Mouse (Mus musculus): ENCODE measurements around the gene Plekhs1. TPM values are rescaled to one million over a fixed set of nuclear protein-coding genes. Genes with fewer than 3 reads are reported as not detected.
"Not testable (repeated sequence)": the region's sequence is repeated elsewhere in the genome, so short reads cannot be mapped to it uniquely, and the experiment has no call there.

The Plekhs1 gene
- polyA plus RNA-seq, 2 experiments from 2014 or later, result 0.13 TPM; not detected in 1

DNA sequence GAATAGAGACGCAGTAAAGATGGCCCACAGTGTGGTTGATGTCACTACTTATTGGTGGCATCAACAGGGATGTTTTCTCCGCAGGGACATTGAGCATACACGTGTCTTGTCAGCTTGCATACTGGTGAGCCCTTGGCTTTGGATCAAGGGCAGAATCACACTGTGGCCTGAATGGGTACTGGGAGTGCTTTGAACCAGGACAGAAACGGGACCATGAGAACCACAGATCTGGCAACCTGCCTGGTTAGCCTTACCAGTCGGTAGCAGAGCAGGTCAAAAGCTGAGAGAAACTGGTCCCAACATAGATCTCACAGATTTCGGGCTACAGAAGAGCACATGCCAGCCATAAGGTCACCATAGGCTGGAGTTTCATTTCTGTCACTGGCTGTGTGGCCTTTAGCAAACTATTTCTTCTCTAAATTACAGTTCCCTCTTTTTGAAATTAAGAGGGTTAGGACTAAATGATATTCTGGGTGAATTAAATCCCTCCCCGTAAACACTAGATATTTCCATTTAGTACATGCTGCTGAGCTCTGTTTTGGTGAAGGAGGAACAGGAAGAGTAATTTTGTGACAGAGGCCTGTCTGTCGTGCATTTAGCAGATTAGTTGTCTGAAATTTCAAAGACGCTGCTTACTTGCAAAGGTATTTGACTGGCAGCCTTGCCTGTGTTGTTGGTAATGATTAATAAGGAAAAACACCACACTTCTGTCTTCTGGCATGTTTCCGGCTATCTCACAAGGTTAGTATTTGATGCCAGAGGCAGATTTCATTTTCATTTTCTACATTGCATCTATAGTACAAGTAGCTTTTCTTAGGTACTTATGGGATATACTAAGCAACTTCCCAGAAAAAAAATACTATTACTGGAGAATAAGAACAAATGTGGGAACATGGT, 2.0 kb upstream of the Plekhs1 start:
- no peak for ATAC-seq

DNA sequence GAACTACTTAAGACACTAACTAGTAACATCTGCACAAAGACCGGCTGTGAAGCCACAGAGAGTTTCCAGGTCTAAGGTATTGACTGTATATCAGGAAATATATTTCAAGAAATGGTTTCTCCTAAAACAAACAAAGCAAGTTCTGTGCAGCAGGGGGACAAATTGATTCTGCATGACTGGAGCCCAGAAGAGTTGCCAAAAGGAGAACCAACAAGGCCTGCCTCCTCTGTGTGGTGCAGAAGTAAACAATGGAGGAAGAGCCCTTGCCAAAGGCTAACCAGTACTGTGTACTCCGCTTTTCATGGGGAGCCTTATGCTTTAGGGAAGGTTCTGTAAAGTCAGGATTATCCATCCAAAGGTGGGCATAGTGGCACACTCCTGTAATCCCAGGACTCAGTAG, 1.2 kb upstream of the Plekhs1 start:
- no peak for ATAC-seq

DNA sequence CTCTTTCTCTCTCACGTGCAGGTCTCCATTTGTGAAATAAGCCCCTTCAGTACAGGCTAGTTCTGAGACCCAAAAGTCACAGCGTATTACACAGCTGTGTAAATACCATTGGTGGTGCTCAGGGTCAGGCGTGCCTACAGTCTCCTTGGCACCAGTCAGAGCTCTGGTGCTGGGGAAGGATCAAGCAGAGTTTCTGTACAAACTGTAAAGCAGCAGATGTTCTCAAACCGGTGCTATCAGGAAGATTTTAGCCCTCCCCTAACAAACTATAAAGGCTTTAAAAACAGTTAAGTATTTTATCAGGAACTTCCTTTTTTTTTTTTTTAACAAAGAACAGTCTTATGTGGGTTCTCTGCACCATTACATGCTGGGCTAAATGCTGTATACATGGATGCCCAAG, 1.3 kb downstream of the Plekhs1 start:
- ATAC-seq, result no peak

DNA sequence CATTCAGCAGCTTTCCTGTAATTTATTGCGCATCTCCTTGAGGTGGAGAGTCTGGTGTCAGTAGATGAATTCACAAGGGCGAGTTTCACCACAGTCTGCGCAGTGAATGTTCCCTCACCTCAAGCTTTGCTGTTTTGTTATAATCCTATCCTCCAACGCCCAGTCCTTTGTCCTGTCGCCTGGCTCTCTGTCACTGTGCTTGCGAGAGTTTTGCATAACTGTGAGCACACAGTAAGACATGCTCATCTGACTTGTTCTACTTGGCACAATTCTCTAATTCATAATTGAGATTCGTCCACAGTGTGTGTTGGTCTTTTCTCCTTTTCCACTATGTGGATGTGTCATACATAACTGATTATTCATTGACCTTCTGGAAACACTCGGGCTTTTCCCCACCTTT, 5.0 kb downstream of the Plekhs1 start:
- ATAC-seq, result no peak

DNA sequence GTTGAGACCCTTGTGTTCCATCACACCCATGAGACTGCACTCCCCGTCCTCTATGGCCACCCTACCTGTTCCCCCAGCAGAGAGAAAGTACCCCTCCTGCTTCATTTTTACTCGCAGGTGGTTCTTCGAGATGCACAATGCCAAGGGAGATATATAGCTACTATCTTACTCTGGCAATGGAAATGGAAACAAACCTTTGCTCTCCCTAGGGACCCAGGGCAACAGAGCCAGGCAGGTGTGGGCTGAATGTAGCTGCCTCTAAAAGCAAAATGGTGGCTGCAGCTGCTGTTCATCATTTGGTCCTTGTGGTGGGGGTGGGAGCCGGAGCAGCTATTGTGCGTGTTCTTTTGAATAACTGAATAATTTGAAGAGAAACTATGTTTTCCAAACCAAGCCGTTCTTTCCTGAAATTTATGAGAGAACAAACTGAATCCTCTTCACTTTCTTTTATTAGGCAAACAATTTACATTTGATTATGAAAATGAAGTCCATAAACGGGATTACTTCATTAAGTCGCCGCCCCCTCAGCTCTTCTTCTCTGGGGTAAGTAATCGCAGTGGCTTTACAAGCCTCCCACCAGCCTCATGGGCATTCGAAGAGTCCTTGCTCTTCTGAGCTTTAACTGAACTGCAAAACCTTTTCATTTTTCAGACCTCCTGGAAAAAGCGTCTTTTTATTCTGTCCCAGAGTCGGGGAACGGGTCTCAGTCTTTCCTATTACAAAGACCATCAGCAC, 9.0 kb downstream of the Plekhs1 start:
- no peak for ATAC-seq

DNA sequence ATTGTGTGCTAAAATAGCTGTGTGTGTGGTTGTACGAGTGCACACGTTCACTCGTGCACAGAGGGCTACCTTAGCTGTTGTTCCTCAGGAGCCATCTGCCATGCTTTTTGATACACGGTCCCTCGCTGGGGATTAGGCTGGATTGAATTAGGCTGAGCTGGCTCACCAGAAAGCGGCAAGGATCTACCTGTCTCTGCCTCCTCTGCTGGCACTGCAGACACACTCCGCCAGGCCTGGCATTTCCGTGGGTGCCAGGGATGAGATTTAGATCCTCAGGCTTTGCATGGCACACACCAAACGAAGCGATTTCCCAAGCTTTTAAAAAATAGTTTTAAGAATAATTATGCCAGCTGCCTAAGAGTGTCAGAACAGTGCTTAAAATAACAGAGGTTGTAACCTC, 10.5 kb downstream of the Plekhs1 start:
- ATAC-seq, result no peak

DNA sequence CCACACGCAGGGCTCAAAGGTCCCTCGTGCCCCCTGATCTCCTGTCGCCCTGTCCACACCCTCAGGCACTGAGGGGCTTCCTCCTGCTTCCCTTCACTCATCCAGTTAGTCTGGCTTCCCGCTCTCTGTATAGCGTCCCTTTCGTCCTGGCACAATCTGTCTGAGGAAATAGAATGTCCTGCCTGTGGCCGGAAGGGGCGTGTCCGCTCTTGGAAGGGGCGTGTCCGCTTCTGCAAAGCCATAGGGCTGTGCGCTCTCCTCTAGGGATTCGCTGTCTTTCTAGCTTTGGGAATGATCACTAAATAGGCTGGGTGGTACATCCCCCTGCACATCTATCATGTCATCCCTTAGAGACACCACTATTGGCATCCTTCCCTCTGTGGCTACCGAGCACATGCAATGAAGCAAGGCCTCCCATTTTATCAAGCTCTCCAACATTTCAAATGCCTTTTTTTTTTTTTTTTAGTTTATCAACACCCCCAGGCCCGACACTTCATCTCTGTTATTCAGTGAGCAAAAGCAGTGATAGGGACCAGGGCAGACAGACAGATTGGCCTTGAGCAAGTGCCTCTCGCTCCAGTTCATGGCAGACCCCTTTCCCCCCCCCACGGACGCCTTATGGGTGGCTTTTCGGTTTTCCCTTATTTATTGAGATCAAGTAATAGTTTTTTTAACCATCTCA, 13.6 kb downstream of the Plekhs1 start:
- no peak for ATAC-seq

DNA sequence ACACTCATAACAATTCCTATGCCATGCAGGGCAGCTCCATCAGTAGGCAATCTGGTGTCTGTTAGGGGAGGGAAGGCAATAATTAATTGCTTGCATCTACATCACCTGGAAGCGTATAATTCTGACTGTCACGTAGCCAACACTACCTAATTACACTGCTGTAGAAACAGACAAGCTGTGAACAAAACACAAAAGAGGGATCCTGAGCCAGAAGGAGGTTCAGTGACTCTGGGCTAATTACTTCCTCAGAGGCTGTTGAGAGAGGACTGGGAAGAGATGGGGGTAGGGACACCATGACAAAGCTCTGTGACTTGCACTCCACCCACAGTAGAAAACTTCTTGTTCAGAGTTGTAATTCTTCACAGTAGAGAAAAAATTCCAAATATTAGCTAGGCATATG, 15.1 kb downstream of the Plekhs1 start:
- no peak for ATAC-seq

DNA sequence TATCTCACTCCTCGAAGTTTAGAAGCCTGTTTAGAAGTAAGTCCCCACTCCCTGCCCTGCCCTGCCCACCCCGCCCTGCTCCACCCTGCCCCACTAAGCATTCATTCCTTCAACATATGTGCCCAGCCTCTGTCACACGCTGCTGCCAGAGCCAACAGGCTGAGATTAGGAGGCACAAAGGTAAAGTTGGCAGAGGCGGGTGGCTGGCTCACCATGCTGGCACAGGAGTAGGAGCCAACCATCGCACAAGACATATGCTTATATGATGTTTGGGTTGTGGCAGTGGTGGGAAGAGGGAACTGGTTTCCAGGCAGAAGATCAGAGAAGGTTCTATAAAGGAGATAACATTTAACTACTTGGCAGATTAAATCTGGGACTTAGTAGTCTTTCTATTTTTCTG, 15.8 kb downstream of the Plekhs1 start:
- ATAC-seq, result no peak

DNA sequence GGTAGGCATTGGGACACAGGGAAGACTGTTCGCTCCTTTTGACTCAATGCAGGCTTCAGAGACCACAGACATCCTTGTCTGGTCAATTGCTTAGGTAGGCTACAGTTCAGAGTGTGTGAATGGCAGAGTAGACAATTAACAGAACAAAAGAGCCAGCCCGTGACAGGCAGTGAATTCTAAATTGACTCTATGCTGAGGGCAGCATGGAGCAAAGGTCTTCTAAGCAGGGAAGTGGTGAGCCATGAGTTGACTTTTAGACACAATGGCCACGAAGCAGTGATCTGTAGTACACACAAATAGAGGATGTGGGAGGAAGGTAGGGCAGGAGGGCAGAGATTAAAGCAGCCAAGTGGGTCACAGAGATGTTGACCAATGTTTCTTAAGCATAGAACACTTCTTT, 16.4 kb downstream of the Plekhs1 start:
- no peak for ATAC-seq

DNA sequence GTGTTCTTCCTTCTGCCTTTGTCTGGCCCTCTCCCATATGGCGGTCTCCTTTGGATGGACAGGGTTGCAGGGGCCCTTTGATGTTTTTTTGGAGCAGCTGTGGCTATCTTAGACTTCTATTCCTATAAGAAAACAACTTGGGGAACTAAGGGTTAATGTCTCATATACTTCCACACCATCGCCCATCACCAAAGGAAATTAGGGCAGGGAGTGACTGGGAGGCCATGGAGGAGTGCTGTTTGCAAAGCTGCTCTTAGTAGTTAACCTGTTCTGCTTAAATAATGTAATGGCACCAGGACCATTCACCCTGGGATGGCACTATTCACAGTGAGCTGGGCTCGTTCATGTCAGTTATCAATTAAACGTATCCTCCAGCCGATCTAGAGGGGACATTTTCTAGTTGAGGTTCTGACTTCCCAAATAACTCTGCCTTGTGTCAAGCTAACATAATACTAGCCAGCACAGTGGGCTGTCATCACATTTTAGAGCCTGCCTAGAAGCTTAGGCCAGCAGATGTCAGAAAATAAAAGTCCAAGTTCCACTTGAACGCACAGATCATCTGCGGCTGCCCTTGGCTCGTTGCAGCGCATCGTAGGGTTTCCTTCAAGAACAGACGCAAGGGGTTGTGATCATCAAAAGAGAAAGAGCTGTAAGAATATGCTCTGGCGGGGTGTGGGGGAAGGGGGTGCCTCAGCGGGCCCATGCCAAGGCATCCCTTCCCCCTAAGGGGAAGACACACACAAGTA, 23.4 kb downstream of the Plekhs1 start:
- ATAC-seq, result no peak

DNA sequence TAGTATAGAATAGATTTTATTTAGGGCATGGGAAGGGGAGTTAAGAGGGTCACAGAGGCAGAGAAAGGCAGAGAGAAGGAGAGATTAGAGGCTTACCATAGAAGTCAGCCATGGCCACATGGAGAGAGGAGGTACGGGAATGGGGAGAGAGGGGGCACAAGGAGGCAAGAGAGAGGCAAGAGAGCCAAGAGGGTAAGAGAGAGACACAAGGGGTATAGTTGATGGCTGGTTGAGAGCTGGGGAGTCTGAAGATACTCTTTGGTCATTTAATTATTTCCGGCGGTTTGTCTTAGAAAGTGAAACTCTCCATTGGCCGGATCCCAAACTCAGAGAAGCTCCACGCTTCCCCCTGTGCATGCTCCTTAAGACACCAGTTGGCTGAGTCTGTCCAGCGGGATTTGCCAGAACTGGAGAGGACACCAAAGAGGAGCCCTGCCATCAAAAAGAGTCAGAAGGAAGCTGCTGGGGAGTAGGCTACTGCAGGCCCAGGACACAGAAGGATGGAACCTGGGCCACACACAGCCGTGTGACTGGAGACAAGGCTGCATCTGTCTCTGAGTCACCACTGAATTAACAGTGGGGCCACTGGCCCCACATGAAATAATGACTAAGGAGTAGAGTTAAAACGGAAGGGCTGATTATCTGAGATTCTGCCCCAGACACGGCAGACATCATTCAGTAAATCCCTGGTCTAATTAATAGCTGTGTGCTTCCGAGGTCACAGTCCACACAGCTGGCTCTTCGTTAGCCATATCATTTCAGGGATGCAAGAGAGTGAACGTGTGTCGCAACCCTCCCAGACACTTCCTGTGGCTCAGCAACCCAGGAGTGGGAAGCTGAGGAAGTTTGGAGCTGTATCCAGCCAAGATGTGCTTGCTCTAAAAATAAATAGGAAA, 24.2 kb downstream of the Plekhs1 start:
- no peak for ATAC-seq

DNA sequence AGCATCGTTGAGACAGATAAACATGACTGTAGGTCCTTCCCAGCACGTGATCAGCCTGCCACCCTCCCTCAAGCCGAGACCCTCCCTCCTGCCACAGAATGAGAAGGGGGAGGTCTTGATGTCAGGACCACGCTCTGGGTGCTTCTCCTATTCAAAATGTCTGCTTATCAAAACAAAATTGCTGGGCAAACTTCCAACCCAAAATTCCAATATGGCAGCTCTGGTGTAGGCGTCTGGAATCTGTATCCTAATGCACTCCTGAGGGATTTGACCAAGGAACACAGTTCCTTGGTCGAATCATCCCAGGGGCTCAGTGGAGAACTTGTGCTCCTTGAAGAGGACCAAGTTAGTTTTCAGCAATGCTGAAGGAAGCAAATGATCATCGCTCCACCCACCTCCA, 25.5 kb downstream of the Plekhs1 start:
- no peak for ATAC-seq

DNA sequence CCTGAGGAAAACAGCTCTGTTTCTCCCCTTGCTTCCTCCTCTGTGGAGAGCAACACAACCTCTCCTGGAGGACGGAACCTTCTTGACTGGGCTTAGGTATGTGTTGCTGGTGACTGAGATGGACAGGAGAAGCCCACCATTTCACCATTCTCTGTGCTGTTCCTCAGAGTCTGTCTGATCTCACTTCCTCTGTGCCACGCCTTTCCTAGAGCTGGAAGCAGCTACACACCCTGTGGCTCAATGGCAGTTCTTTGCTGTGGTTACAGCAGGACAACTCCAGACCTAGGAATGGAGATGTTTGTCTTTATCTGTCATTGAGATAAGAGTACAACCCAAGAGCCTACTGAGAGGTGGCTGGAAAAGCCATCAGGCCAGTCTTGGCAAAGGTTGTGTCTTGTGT, 25.9 kb downstream of the Plekhs1 start:
- no peak for ATAC-seq

DNA sequence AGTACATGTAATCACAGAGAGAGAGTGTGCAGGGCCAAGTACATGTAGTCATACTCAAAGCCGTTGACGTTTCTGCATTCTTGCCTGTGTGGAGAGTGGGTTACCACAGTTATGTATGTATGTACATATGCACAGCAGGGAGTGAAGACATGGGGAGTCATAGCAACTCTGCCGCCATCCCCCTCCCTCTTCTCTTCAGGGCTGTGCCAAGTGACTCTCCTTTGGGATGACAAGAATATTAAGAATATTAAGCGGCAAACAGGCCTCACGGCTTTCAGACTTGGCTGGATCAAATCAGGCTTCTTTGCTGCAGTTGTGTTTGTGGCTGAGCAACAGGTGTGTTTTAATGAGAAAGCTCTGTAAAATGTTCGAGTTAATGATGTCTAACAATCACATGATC, 28.2 kb downstream of the Plekhs1 start:
- no peak for ATAC-seq

DNA sequence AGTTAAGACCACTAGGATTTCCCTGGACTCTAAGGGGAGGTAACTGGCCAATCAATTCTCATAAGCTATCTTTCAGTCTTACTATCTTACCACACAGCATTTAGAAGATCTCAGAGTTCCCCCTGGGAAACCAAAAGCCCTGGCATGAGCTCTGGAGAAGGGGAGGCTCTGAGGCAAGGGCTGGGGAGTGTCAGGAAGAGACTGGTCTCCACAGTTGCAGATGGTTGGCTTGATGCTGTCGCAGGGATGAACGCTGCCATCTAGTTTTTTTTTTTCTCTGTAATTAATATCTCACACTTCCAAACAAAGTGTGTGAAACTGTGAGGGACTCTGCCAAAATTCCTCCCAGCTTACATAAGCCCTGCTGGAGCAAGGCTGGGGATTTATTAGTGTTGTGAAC, 32.7 kb downstream of the Plekhs1 start:
- not testable (repeated sequence) for ATAC-seq

DNA sequence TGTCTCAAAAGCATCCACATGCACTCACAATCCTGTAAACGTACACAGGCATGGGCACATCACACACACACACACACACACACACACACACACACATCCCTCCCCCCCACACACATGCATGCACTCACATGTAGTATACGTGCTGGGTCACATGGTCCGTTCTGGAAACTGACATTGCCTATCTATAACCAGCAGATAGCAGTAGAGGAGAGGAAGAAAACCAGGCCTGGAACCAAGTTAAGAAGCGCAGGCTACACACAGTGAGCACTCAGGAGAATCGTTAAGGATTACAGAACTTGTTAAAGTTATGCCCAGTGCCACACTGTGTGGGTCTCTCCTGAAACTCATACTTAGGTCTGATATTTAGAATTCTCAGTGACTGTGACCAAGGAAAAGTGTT, 41.6 kb downstream of the Plekhs1 start:
- ATAC-seq, result not testable (repeated sequence)

DNA sequence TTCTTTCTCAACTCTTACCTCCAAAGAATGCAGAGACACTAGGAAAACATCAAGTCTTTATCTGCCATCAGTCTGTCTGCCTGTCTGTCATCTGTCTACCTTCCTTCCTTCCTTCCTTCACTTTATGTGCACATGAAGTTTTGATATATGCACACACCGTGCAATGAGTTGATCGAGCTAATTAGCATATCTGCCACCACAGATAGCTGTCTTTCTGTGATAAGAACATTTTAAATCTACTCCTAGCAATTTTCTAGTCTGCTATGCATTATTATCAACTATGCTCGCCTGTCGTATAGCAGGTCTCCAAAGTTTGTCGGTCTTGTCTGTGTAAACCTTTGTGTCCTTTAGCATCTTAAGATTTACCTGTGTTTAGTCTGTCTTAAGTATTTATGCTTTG, 42.1 kb downstream of the Plekhs1 start:
- ATAC-seq, result not testable (repeated sequence)

DNA sequence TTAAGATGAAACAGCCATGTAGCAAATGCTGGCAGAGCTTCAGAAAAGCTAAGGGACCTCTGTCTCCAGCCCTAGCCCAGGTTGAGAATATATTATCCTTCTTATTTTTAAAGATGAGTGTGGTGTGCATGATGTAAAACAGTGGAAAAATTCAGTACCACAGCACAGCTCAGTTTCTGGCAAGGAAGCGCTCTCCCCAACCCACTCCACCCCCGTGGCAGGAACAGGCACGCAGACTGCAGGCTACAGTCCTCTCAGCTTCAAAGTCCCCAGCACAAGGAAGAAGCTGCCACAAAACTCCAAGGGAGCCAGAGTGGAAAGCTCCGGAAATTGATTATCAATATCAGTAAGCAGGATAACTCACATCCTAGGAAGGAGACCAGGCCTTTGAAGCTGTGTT, 49.8 kb downstream of the Plekhs1 start:
- ATAC-seq, result not testable (repeated sequence)

DNA sequence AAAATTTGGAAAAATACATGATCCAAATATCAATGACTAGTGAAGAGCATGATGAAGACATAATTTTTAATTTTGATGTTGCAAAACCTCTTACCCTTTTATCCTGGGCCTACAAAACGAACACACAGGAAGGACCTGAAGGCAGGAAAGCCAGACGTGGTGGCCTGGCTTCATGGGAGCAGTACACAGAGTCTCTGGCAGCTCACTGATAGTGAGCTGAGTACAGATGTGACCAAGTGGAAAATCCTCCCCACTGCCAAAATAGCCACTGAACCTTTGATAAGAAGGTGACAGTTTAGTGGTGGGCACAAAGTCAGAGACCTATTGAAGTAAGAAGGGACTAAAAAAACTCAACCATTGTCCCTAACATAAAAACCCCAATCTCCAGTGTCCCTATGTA, 52.1 kb downstream of the Plekhs1 start:
- not testable (repeated sequence) for ATAC-seq

DNA sequence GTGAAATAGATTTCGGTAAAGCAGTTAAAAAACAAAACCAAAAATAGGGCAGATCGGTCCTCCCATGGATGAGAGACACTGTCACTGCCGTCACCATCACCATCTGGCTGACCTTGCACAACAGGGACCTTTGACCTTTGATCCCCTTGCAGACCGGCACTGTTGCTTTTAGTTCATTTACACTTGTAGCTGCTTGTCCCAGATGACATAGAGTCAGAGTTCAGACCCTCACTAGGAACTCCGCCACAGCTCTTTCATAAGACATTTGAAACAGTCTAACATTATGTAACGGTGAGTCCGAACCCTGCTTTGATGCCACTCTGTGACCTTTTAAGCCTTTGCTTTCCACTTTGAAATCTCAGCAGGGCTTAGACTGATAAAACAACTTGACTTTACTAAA, 58.0 kb downstream of the Plekhs1 start:
- ATAC-seq, result not testable (repeated sequence)

DNA sequence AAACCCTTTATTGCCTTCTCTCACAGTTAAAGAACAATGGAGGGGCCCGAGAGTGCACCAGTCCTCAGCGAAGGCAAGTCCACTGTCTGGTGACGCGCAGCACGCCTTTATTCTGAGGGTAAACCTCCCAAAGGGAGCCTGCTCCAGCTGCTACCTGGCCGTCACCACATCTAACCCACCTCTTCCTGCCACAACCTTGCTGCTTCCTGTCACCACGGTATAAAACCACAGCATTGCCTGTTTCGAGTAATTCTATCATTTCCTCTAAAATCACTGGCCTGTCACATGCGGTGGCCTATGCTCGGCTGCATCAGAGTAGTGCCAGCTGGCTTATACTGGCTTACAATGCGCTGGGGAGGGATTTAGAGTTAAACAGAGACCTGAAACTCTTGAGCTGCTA, 69.1 kb downstream of the Plekhs1 start:
- ATAC-seq, result peak; percentile 98
